Comparison of ENCODE assay signal across 8 mouse cellular contexts in the genomic region with DNA sequence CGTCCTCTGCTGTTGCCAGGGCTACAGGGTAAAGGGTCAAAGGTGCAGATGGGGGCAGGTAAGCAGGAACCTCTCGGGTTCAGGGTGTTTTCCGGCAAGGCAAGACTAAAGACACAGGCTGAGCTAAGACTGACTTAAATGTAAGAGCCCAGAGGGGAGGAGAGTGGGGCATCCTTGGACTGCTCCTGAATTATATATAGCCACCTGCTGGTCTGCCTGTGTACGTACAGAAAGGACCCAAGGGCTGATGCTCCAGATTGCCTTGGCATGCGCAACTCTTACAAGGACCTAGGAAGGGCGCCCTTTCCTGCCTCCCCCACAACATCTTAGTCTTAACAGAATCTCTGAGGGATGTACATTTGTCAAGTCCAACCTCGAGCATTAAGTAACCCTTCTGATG.
DNase-seq lines count a peak whose midpoint lies in the region; ATAC-seq and TF ChIP-seq lines count a peak whose summit lies in the region.

No protein-coding gene starts in this region.

- peak; percentile 55 for ATAC-seq in forebrain, embryonic 13.5 days

- H3K9me3 ChIP-seq in forebrain, embryonic 13.5 days (replicated peaks) = no peaks in the 10 kb centered on the region

- H3K4me2 ChIP-seq in forebrain, embryonic 13.5 days = no peak overlapping the region

- H3K27me3 ChIP-seq in forebrain, embryonic 13.5 days = no peaks in the 10 kb centered on the region

- intact Hi-C loops in heart, postnatal 10 days (cut with DNase I) = no loop called here

- WGBS in forebrain, embryonic 13.5 days = 67% methylated on average over 7 of the region's 7 CpGs
- WGBS in lung, adult 2 months = 42% methylated on average over 7 of the region's 7 CpGs

- DNase-seq in heart, adult 11 months = peak; percentile 85
- DNase-seq in heart, postnatal 10 days = no peak
- peak; percentile 73 for DNase-seq in ES-CJ7 (ENCODE audit: low read depth, low spot score)
- no peak for DNase-seq in lung, adult 2 months
- no peak for DNase-seq in spleen, postnatal 10 days (ENCODE audit: low spot score in 2 of 2)
- DNase-seq in urinary bladder, postnatal 25 days (ENCODE audit: low spot score) = no peak
- DNase-seq in right cerebral cortex, adult 18-20 months = no peak

- no peak overlapping the region for H3K9ac ChIP-seq in forebrain, embryonic 13.5 days

- TF ChIP-seq POLR2A in lung, adult 2 months (IDR thresholded peaks at IDR 0.05; ENCODE audit: borderline replicate concordance, extremely low read depth, low read depth, low read length) = no peak

- H3K36me3 ChIP-seq in forebrain, embryonic 13.5 days (ENCODE audit: poor library complexity, severe bottlenecking) = no peaks in the 10 kb centered on the region

- H3K4me3 ChIP-seq in forebrain, embryonic 13.5 days = no peak overlapping the region
- no peak overlapping the region for H3K4me3 ChIP-seq in lung, adult 2 months (replicated peaks; ENCODE audit: extremely low read depth, low read depth, low read length)

- H3K27ac ChIP-seq in forebrain, embryonic 13.5 days = no peak overlapping the region

- no peaks in the 10 kb centered on the region for H3K4me1 ChIP-seq in forebrain, embryonic 13.5 days
- no peaks in the 10 kb centered on the region for H3K4me1 ChIP-seq in lung, adult 2 months (ENCODE audit: control insufficient read depth, insufficient read depth, low read length)

- peak; percentile 40; the same call in 1 of the 2 replicates for TF ChIP-seq CTCF in lung, adult 2 months (IDR thresholded peaks at IDR 0.05; ENCODE audit: insufficient read depth, low read length)

Comparison
In these comparisons a context has a peak if more than half of its experiments do, and no peak if none do; other contexts are left out.
1. DNase-seq: peak in heart, adult 11 months (single experiment) and ES-CJ7 (single experiment); none in heart, postnatal 10 days (0 of 2), lung, adult 2 months (single experiment), spleen, postnatal 10 days (0 of 2), urinary bladder, postnatal 25 days (single experiment) and right cerebral cortex, adult 18-20 months (single experiment).